Mouse (Mus musculus): ENCODE results near the gene Bola1. TPM values are rescaled to one million over a fixed set of nuclear protein-coding genes. Genes with fewer than 3 reads are reported as not detected.

Gene Bola1
- polyA plus RNA-seq, 1 experiment, result 48.1 TPM

DNA sequence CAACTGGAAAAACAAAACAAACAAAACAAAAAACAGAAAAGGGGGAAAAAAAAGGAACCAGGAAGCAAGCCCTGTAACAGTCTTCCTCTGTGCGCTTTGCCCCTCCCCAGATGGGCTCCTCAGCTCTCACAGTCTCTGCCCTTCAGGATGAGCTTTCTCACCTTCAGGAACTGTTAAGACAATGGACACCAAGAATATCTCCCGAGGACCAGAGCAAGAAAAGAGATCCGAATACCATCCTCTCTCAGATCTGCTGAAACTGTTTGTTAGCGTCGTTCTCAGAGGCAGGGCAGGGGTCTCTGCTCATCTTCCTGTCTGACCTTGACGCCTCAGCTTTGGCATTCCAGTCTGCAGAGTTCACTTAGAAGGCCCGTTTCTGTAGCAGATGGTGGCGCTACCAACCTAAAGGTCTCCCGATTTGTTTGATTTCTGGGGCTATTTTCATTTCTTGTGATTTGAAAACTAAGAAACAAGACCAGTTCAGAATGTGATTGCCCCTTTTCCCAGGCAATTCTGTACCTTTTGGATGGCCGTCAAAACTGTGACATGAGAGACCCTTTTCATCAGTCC, 48.4 kb downstream of the Bola1 start:
- DNase-seq (ENCODE audit: low read depth), result no peak
- TF ChIP-seq CTCF (IDR thresholded peaks at IDR 0.05; ENCODE audit: borderline replicate concordance, extremely low read depth, insufficient read depth, insufficient read length), result no peak
- TF ChIP-seq POLR2A (IDR thresholded peaks at IDR 0.05; ENCODE audit: borderline replicate concordance, extremely low read depth, insufficient read depth, insufficient read length, poor library complexity, severe bottlenecking), result no peak

DNA sequence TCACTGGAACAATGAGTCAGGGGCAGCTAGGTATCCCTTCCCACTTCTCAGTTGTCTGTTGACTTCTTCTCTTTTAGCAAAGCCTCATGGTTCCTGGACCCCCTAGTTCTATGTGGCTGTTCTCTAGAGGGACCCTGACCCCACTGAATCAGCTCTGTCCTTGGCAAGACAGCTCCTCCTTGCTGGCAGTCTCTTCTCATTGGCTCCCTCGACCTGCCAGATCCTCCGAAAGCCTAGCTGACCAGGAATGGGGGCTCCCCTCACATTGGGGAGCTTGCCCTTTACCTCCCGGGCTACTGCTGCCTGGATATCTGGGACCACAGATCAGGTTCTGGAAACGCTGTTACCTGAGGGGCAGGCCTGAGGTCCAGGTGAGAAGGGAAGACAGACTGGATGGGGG, 49.2 kb downstream of the Bola1 start:
- DNase-seq (ENCODE audit: low read depth), result no peak
- TF ChIP-seq CTCF (IDR thresholded peaks at IDR 0.05; ENCODE audit: borderline replicate concordance, extremely low read depth, insufficient read depth, insufficient read length) (no peak), POLR2A (IDR thresholded peaks at IDR 0.05; ENCODE audit: borderline replicate concordance, extremely low read depth, insufficient read depth, insufficient read length, poor library complexity, severe bottlenecking) (no peak)

DNA sequence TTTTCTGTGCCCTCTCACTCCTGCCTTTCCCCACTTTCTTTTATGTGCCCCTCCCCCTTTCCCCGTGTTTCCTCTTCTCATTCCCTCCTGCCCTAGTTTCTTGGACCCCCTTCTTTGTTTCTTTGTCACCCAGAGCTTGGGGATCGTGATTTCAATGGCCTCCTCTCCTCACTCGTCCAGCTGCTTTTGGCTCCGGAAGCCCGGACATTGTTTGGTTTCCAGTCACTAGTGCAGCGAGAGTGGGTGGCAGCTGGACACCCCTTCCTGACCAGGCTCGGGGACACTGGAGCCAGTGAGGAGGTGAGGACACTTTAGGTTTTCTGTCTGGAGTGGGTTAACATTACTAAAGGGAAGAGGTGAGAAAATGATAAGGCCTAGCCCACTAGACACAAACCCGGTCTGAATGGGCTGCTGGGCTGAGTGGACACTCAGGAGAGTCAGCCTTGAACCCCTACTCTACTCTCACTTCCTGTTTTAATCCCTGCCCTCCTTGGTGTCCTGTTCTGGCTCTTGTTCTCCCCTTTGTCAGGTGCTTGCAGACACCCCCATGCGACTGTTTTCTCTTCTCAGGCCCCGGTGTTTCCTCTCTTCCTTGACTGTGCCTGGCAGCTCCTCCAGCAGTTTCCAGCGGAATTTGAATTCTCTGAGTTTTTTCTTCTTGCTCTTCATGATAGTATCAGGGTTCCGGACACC, 50.9 kb downstream of the Bola1 start:
- TF ChIP-seq POLR2A (IDR thresholded peaks at IDR 0.05; ENCODE audit: borderline replicate concordance, extremely low read depth, insufficient read depth, insufficient read length, poor library complexity, severe bottlenecking), result no peak
- no peak for TF ChIP-seq CTCF (IDR thresholded peaks at IDR 0.05; ENCODE audit: borderline replicate concordance, extremely low read depth, insufficient read depth, insufficient read length)
- no peak for DNase-seq (ENCODE audit: low read depth)

DNA sequence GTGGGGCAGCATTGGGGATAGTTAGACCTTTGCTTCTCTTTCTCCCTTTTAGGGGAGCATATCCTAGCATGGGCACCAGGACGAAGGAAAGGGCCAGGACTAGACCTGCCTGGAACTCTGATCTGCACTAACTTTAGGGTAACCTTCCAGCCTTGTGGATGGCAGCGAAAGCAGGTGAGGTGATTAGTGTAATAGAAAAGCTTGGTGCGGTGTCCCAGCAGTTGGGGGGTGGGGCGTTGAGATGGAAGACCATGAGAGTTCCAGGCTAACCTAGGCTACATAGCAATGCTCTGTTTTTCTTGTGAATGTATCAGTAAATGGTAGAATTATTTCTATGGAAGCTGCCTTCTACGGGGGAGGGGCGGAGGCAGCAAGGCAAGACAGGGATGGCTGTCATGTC, 56.5 kb downstream of the Bola1 start:
- TF ChIP-seq CTCF (IDR thresholded peaks at IDR 0.05; ENCODE audit: borderline replicate concordance, extremely low read depth, insufficient read depth, insufficient read length) (no peak), POLR2A (IDR thresholded peaks at IDR 0.05; ENCODE audit: borderline replicate concordance, extremely low read depth, insufficient read depth, insufficient read length, poor library complexity, severe bottlenecking) (no peak)
- no peak for DNase-seq (ENCODE audit: low read depth)

DNA sequence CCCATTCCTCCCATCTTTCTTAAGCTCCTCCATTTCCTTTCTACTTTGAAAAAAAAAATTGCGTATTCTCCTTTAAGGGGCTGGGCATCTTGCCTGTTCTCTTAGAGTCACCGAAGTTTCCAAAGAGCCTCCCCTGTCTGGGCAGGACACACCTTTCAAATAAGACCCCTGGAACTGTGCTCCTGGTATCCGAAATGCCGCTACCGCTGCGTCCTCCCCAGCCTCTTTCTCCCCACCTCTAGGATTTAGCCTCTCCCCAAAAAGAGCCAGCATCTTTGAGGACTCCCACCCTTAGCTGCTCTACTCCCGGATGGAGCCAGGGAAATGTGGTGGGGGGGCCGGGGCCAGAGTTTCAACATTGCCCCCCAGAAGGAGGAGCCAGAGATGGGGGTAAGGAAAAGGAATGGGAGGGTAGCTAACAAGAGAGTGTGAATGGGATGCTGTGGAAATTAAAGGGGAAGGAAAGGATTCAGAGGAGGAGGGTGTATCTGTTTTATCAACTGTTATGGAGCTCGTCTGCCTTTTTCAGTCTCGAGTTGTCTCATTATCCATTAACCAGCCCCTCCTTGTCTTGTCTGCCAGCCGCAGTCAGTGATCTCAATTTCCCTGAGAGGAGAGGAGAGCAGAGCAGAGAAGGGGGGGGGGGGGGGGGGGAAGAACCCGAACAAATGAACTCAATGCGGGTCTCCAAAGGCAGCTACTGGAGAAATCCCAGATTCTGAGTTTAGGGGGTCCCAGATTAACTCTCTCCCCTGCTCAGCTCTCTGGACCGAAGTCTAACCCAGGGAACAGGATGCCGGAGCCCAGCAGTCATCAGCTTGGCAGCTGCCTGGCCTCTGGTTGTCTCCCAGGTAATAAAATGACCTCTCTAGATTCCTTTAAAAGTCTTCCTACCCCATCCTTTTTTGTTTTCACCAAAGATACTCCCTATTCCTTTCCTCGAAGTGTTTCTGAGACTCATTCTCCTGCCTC, 57.4 kb downstream of the Bola1 start, which contains the start of gene Mtmr11:
TSS of gene Mtmr11 (plus strand) at position 136 of the 972 bp plus-strand sequence.
- no peak for TF ChIP-seq CTCF (IDR thresholded peaks at IDR 0.05; ENCODE audit: borderline replicate concordance, extremely low read depth, insufficient read depth, insufficient read length)
- TF ChIP-seq POLR2A (IDR thresholded peaks at IDR 0.05; ENCODE audit: borderline replicate concordance, extremely low read depth, insufficient read depth, insufficient read length, poor library complexity, severe bottlenecking), result no peak

DNA sequence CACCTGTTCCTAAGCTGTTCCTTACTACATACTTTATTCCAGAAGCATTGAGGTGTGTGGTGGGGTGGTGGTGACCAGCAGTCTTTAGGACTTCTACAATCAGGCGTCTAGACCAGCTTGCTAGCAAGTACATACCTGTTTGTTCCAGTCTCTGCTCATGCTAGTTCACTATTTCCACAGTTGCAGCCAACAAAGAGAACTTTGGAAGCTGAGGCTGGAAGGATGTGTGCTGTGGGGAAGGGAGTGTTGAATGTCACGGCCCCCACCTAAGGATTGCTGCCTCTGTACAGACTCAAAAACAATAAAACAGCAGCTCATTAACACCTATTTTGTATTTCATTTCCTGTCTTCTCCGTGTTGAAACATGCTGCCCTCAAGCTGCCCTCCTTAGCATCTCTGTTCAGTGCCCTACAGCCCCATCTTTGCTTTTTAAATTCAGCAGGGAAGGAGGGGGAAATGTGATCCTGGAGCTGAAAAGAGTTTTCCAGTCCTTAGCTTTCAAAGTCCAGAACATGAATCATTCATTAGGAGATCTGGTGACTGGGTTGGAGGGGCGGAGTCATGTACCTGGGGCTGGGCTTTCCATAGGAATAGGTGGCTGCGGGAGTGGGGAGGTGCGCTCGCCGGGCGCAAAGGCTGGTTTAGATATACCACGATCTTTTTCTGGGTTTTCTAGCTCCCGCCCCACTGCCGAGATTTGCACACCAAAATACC, 58.5 kb downstream of the Bola1 start:
- TF ChIP-seq POLR2A (IDR thresholded peaks at IDR 0.05; ENCODE audit: borderline replicate concordance, extremely low read depth, insufficient read depth, insufficient read length, poor library complexity, severe bottlenecking) (peak; percentile 15; the same call in 1 of the 2 replicates), CTCF (IDR thresholded peaks at IDR 0.05; ENCODE audit: borderline replicate concordance, extremely low read depth, insufficient read depth, insufficient read length) (no peak)

More for the DNA sequence above, 57.4 kb downstream of the Bola1 start, which contains the start of gene Mtmr11:
- DNase-seq (ENCODE audit: low read depth), result peak; percentile 59

GRCm38 (mm10) chr3:96160222-96160802, 59.2 kb downstream of the Bola1 start:
- DNase-seq (ENCODE audit: low read depth), result no peak
- TF ChIP-seq CTCF (IDR thresholded peaks at IDR 0.05; ENCODE audit: borderline replicate concordance, extremely low read depth, insufficient read depth, insufficient read length), result no peak
- no peak for TF ChIP-seq POLR2A (IDR thresholded peaks at IDR 0.05; ENCODE audit: borderline replicate concordance, extremely low read depth, insufficient read depth, insufficient read length, poor library complexity, severe bottlenecking)

More for the DNA sequence above, 58.5 kb downstream of the Bola1 start:
- peak; percentile 83 for DNase-seq (ENCODE audit: low read depth)

GRCm38 (mm10) chr3:96159820-96160219, 59.7 kb downstream of the Bola1 start:
- TF ChIP-seq POLR2A (IDR thresholded peaks at IDR 0.05; ENCODE audit: borderline replicate concordance, extremely low read depth, insufficient read depth, insufficient read length, poor library complexity, severe bottlenecking), result no peak
- TF ChIP-seq CTCF (IDR thresholded peaks at IDR 0.05; ENCODE audit: borderline replicate concordance, extremely low read depth, insufficient read depth, insufficient read length), result no peak
- no peak for DNase-seq (ENCODE audit: low read depth)

DNA sequence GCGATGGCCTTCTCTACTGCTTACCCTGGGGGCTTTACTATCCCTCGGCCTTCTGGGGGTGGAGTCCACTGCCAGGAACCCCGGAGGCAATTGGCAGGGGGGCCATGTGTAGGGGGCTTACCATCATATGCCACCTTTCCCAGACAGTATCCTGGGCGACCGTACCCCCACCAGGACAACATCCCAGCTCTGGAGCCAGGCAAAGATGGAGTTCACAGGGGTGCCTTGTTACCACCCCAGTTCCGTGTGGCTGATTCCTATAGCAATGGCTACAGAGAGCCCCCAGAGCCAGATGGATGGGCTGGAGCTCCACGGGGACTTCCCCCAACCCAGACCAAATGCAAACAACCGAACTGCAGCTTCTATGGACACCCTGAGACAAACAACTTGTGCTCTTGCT, 64.0 kb downstream of the Bola1 start:
- DNase-seq (ENCODE audit: low read depth), result no peak
- TF ChIP-seq POLR2A (IDR thresholded peaks at IDR 0.05; ENCODE audit: borderline replicate concordance, extremely low read depth, insufficient read depth, insufficient read length, poor library complexity, severe bottlenecking) (no peak), CTCF (IDR thresholded peaks at IDR 0.05; ENCODE audit: borderline replicate concordance, extremely low read depth, insufficient read depth, insufficient read length) (no peak)

DNA sequence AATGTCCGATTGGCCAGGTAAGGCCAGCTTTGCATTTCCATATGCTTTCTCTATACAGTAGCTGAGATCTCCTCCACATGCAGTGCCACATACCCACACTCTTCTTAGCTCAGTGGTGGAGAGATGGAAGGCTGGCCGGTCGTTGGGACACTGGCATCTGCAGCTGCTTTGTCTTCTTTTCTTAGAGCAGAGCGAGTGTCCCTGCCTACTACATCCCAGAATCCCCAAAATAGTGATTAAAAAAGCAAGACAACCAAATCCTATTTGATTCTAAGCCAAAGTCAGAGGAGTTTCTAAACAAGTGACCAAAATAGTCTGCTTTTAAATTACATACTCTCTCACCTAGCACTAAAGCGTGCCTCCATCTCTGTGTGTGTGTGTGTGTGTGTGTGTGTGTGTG, 66.9 kb downstream of the Bola1 start:
- TF ChIP-seq CTCF (IDR thresholded peaks at IDR 0.05; ENCODE audit: borderline replicate concordance, extremely low read depth, insufficient read depth, insufficient read length), result no peak
- no peak for TF ChIP-seq POLR2A (IDR thresholded peaks at IDR 0.05; ENCODE audit: borderline replicate concordance, extremely low read depth, insufficient read depth, insufficient read length, poor library complexity, severe bottlenecking)
- DNase-seq (ENCODE audit: low read depth), result no peak

Data from brain, embryonic 14.5 days (tissue).